8 mouse cellular contexts compared by ENCODE assay signal in the genomic region with DNA sequence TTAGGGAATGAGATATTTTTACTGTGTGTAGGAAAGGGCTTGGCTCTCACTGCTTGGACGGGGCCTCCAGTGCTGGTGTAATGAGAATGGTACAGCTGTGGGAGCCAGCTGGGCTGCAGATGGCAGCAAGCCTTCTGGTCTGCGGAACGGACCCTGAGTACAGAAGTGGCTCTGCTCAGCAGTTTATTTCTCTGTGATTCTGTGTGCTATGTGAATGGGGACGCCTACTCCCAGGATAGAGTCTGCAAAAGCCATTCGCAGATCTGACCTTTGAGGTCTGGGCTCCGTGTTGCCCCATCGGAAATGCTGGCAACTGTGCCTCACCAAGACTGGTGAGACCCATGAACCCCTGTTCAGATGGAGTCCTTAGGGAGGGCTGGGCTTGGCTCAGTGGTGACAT. TPM values are rescaled to one million over a fixed set of nuclear protein-coding genes. Genes with fewer than 3 reads are reported as not detected.
DNase-seq lines count a peak whose midpoint lies in the region; ATAC-seq and TF ChIP-seq lines count a peak whose summit lies in the region.

No protein-coding gene starts in this region.

- H3K4me2 ChIP-seq in kidney, postnatal 0 days (ENCODE audit: low read length), result peak overlapping the region; percentile 88
- peak overlapping the region; percentile 63 for H3K4me2 ChIP-seq in forebrain, embryonic 12.5 days
- peak overlapping the region; percentile 73 for H3K4me2 ChIP-seq in neural tube, embryonic 11.5 days (ENCODE audit: low read depth)

- WGBS in kidney, postnatal 0 days, result 30% methylated on average over 7 of the region's 7 CpGs
- WGBS in forebrain, embryonic 12.5 days, result 13% methylated on average over 7 of the region's 7 CpGs
- WGBS in neural tube, embryonic 11.5 days, result 22% methylated on average over 7 of the region's 7 CpGs

- H3K4me1 ChIP-seq in kidney, postnatal 0 days (replicated peaks; ENCODE audit: insufficient read depth, low read length), result no peaks in the 10 kb centered on the region
- H3K4me1 ChIP-seq in forebrain, embryonic 12.5 days, result peaks cover 27% of the 10 kb centered on the region
- peaks cover 7% of the 10 kb centered on the region; the same call in 1 of the 2 replicates for H3K4me1 ChIP-seq in neural tube, embryonic 11.5 days (ENCODE audit: control insufficient read depth, insufficient read depth, low read length)

- H3K36me3 ChIP-seq in kidney, postnatal 0 days (ENCODE audit: insufficient read depth, low read length), result no peaks in the 10 kb centered on the region
- H3K36me3 ChIP-seq in forebrain, embryonic 12.5 days (replicated peaks), result peaks cover 30% of the 10 kb centered on the region
- no peaks in the 10 kb centered on the region for H3K36me3 ChIP-seq in neural tube, embryonic 11.5 days (ENCODE audit: control insufficient read depth, insufficient read depth, low read length)

- H3K27me3 ChIP-seq in kidney, postnatal 0 days (ENCODE audit: insufficient read depth, low read length), result no peaks in the 10 kb centered on the region
- peaks cover 28% of the 10 kb centered on the region for H3K27me3 ChIP-seq in forebrain, embryonic 12.5 days
- H3K27me3 ChIP-seq in neural tube, embryonic 11.5 days (ENCODE audit: control insufficient read depth, insufficient read depth, low read length), result peaks cover 8% of the 10 kb centered on the region; the same call in 1 of the 2 replicates

- TF ChIP-seq CTCF in kidney, postnatal 0 days (IDR thresholded peaks at IDR 0.05; ENCODE audit: low read depth), result no peak; the same call in 1 of the 2 replicates

- no peak overlapping the region for H3K27ac ChIP-seq in kidney, postnatal 0 days
- peak overlapping the region; percentile 93 for H3K27ac ChIP-seq in forebrain, embryonic 12.5 days
- H3K27ac ChIP-seq in neural tube, embryonic 11.5 days (ENCODE audit: low read depth, low read length), result no peak overlapping the region

- H3K9ac ChIP-seq in kidney, postnatal 0 days (ENCODE audit: low read depth, low read length), result no peak overlapping the region
- H3K9ac ChIP-seq in forebrain, embryonic 12.5 days, result peak overlapping the region; percentile 83
- H3K9ac ChIP-seq in neural tube, embryonic 11.5 days (ENCODE audit: low read length), result no peak overlapping the region

- ATAC-seq in kidney, postnatal 0 days (replicated peaks; ENCODE audit: low FRiP score, low read depth), result no peak
- ATAC-seq in forebrain, embryonic 12.5 days (ENCODE audit: low FRiP score), result peak; percentile 63; the same call in 1 of the 2 replicates
- ATAC-seq in neural tube, embryonic 11.5 days (ENCODE audit: insufficient read depth, low FRiP score, low TSS enrichment), result no peak

- no peaks in the 10 kb centered on the region for H3K9me3 ChIP-seq in kidney, postnatal 0 days (replicated peaks; ENCODE audit: low read length)
- H3K9me3 ChIP-seq in forebrain, embryonic 12.5 days, result no peaks in the 10 kb centered on the region
- H3K9me3 ChIP-seq in neural tube, embryonic 11.5 days (ENCODE audit: control insufficient read depth, low read length), result no peaks in the 10 kb centered on the region

- peak overlapping the region; percentile 59 for H3K4me3 ChIP-seq in kidney, postnatal 0 days (replicated peaks; ENCODE audit: low read depth, low read length)
- peak overlapping the region; percentile 82 for H3K4me3 ChIP-seq in forebrain, embryonic 12.5 days (replicated peaks)
- H3K4me3 ChIP-seq in neural tube, embryonic 11.5 days (ENCODE audit: low read depth, low read length), result peak overlapping the region; percentile 66

- DNase-seq in kidney, postnatal 0 days (ENCODE audit: low spot score), result peak; percentile 64
- no peak for DNase-seq in kidney, postnatal 36 days
- DNase-seq in layer of hippocampus, postnatal 10 days (ENCODE audit: low spot score in 2 of 2), result peak; percentile 38 to 51
- DNase-seq in neural tube, embryonic 11.5 days (ENCODE audit: low spot score), result peak; percentile 53
- DNase-seq in urinary bladder, postnatal 25 days (ENCODE audit: low spot score), result no peak
- no peak for DNase-seq in urinary bladder, adult 18-20 months (ENCODE audit: low spot score in 2 of 2)
- no peak for DNase-seq in kidney, adult 11 months

RNA-seq across cellular contexts. Expression of gene Shisa2, which starts 2.7 kb away (rescaled TPM):
- 11.8 and 15.9 TPM in 2 replicates for polyA plus RNA-seq in kidney, postnatal 0 days (2015; fragmentation: Nextera tagmentation; extraction: Ambion mirVana)
- polyA plus RNA-seq in forebrain, embryonic 12.5 days (2016; fragmentation: Nextera tagmentation; extraction: Ambion mirVana), result 51.5 and 60.9 TPM in 2 replicates
- 1 to 10 TPM; 4.1 to 4.3 TPM for total RNA-seq in layer of hippocampus, postnatal 10 days (2021)
- polyA plus RNA-seq in neural tube, embryonic 11.5 days (2014; fragmentation: Nextera tagmentation; extraction: Ambion mirVana), result 28.9 and 33.1 TPM in 2 replicates

RNA-seq across cellular contexts. Expression of gene Cdadc1, which starts 30.1 kb away (rescaled TPM):
- polyA plus RNA-seq in kidney, postnatal 0 days (2015; fragmentation: Nextera tagmentation; extraction: Ambion mirVana), result 37.5 and 41.2 TPM in 2 replicates
- polyA plus RNA-seq in forebrain, embryonic 12.5 days (2016; fragmentation: Nextera tagmentation; extraction: Ambion mirVana), result 28.1 and 32.4 TPM in 2 replicates
- 10 to 100 TPM; 42.0 to 49.1 TPM for total RNA-seq in layer of hippocampus, postnatal 10 days (2021)
- 28.7 and 35.4 TPM in 2 replicates for polyA plus RNA-seq in neural tube, embryonic 11.5 days (2014; fragmentation: Nextera tagmentation; extraction: Ambion mirVana)

Comparison
In these comparisons a context has a peak if more than half of its experiments do, and no peak if none do; other contexts are left out.
1. DNase-seq: peak in kidney, postnatal 0 days (single experiment), layer of hippocampus, postnatal 10 days (2 of 2) and neural tube, embryonic 11.5 days (single experiment); none in kidney, postnatal 36 days (0 of 2), urinary bladder, postnatal 25 days (single experiment), urinary bladder, adult 18-20 months (0 of 2) and kidney, adult 11 months (single experiment).
2. Peak in every context shown above with its lines, with median percentiles within 50 percentile points of each other: H3K4me2 ChIP-seq and H3K4me3 ChIP-seq.